Mouse (Mus musculus): ENCODE results near the gene Tmem248. TPM values are rescaled to one million over a fixed set of nuclear protein-coding genes. Genes with fewer than 3 reads are reported as not detected.

The Tmem248 gene
- polyA plus RNA-seq, 1 experiment from 2014 or later: 37.5 TPM

DNA sequence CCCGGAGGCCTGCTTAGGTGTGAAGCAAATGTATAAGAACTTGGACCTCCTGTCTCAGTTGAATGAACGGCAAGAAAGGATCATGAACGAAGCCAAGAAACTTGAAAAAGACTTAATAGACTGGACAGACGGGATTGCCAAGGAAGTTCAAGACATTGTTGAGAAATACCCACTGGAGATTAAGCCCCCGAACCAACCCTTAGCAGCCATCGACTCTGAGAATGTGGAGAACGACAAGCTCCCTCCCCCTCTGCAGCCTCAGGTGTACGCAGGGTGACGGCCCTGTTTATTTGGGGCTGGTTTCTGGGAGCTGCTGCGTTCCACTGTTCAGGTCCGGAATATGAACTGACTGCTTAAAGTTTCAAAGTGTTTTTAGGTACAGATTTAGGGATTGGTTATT lies 3.9 kb upstream of the Tmem248 start:
- DNase-seq (ENCODE audit: low spot score): no peak
- Histone ChIP-seq H3K4me1 (no peaks in the 10 kb centered on the region), H3K27ac (replicated peaks) (no peak overlapping the region), H3K9me3 (replicated peaks) (peaks cover 5% of the 10 kb centered on the region; the same call in 1 of the 2 replicates), H3K36me3 (peaks cover 64% of the 10 kb centered on the region), H3K27me3 (ENCODE audit: low read depth, poor library complexity, severe bottlenecking) (no peaks in the 10 kb centered on the region), H3K4me3 (no peak overlapping the region)
- WGBS: 91% methylated on average over 11 of the region's 11 CpGs

DNA sequence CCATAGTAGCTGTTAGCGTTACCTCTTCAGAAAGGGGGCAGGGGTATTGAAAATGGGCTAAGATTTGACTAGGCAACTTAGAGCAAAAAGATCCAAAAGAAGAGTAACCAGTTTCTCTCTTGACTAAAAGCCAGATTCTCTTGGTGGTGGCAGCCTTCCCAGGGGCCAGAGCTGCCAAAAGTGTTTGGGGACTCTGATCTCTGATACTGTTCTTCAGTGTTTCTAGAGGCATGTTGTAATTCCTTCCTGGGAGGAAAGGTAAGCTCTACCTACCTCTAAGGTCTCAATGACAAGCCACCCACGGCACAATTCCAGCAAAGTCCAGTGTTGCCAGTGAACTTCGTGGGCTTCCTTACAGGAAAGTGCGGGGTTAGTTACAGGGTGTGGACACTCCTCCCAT lies 525 bp downstream of the Tmem248 start:
- H3K4me3 ChIP-seq: no peak overlapping the region
- peaks cover 10% of the 10 kb centered on the region for H3K4me1 ChIP-seq
- no peak overlapping the region for H3K27ac ChIP-seq (replicated peaks)
- peaks cover 20% of the 10 kb centered on the region for H3K36me3 ChIP-seq
- WGBS: 88% methylated on average over 4 of the region's 4 CpGs
- peaks cover 9% of the 10 kb centered on the region for H3K9me3 ChIP-seq (replicated peaks)
- no peak for DNase-seq (ENCODE audit: low spot score)
- H3K27me3 ChIP-seq (ENCODE audit: low read depth, poor library complexity, severe bottlenecking): no peaks in the 10 kb centered on the region

DNA sequence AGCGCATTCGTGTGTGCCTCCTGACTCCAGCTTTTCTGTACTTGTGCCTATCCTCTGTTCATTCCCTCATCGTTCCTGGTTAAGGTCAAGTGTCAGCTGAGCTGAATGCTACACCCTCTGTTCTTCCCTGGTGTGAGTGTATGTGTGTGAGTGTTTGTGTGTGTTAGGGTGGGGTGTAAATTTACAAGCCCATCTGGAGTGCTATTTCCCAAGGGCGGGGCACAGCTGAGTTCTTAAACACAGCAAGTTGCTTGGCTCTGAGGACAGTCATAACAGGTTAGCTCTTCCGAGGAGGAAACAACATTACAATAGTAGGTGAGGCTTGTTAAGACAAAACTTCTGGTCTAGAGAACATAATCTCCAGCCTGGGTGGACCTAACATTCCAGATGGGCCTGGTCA lies 1.5 kb downstream of the Tmem248 start:
- Histone ChIP-seq H3K36me3 (peaks cover 10% of the 10 kb centered on the region), H3K4me1 (peaks cover 17% of the 10 kb centered on the region), H3K27ac (replicated peaks) (no peak overlapping the region), H3K27me3 (ENCODE audit: low read depth, poor library complexity, severe bottlenecking) (no peaks in the 10 kb centered on the region), H3K9me3 (replicated peaks) (peaks cover 9% of the 10 kb centered on the region), H3K4me3 (no peak overlapping the region)
- DNase-seq (ENCODE audit: low spot score): no peak
- WGBS: 90% methylated on average over 5 of the region's 5 CpGs

DNA sequence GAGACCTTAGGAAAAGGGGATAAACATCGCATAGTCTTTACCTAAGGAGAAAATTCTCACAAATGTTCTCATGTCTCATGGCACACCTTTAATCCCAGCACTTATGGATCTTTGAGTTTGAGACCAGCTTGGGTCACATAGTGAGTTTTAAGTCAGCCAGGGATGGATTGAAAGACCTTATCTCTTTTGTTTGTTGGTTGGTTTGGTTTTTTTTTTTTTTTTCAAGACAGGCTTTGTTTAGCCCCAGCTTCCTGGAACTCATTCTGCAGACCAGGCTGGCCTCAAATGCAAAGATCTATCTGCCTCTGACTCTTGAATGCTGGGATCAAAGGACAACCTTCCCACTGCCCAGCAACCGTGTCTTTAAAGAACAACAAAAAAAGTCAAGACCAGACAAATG lies 4.4 kb downstream of the Tmem248 start:
- Histone ChIP-seq H3K4me1 (peaks cover 25% of the 10 kb centered on the region), H3K36me3 (peaks cover 15% of the 10 kb centered on the region; the same call in 1 of the 2 replicates), H3K9me3 (replicated peaks) (peaks cover 9% of the 10 kb centered on the region), H3K27ac (replicated peaks) (peak overlapping the region; percentile 97; the same call in 1 of the 2 replicates), H3K27me3 (ENCODE audit: low read depth, poor library complexity, severe bottlenecking) (no peaks in the 10 kb centered on the region), H3K4me3 (peak overlapping the region; percentile 100)
- DNase-seq (ENCODE audit: low spot score): no peak
- WGBS: 45% methylated on average over 2 of the region's 2 CpGs

DNA sequence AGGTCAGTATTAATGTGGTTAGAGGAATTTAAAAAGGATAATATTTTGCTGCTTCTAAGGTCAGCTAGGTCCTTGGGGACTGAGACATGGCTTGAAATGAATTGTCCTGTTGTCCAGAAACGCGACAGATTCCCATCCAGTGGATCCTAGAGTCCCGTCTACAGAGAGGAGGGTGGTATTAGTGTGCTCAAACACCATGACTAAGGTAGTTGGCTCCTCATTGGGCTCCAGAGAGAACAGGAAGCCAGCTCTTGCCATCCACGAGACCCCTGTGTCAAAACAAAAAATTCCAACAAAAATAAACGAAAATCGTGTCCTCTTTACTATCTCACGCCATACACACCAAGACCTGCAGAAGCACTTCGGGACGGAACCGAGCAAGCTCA lies 4.9 kb downstream of the Tmem248 start:
- DNase-seq (ENCODE audit: low spot score): no peak
- Histone ChIP-seq H3K4me3 (peak overlapping the region; percentile 100), H3K27ac (replicated peaks) (peak overlapping the region; percentile 97), H3K36me3 (peaks cover 15% of the 10 kb centered on the region; the same call in 1 of the 2 replicates), H3K27me3 (ENCODE audit: low read depth, poor library complexity, severe bottlenecking) (no peaks in the 10 kb centered on the region), H3K4me1 (peaks cover 25% of the 10 kb centered on the region), H3K9me3 (replicated peaks) (peaks cover 9% of the 10 kb centered on the region)
- WGBS: 3% methylated on average over 10 of the region's 10 CpGs

DNA sequence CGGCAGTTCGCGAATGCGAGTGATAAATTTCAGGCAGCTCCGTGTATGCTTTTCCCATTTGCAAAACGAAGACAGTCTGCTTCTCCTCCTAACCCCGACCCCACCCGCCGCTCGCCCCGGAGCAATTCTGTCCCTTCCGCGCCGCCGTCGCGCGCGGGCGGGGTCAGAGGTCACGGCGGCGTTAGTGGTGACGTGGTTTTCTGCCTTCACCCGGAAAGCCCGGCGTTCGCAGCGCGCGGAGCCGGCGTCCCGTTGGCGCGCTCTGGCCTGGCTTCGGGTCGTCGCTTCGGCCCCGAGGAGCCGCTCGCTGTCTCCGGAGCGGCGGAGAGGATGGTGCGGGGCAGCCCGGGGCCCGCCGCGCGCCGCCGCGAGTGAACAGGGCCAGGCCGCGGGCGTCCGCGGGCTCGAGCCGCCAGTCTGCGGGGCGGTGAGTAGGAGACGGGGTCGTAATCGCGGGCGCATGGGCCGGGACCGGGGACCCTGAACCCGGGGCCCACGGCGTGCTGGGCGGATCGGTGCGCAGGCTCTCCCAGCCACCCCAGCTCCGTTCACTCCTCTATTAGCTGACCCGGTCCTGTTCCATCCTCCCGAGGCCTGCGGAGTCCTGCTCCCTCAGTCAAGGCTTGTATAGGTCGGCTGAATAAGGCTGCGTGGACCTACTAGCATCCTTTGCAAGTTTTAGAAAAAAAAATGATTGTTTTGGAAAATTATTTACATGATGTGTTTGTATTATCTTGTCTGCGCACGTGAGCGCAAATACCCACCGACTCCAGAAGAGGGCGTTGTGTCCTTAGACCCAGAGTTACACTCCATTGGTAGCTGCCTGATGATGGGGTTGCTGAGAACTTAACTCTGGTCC lies 5.5 kb downstream of the Tmem248 start:
- Histone ChIP-seq H3K4me1 (peaks cover 25% of the 10 kb centered on the region), H3K27ac (replicated peaks) (peak overlapping the region; percentile 97), H3K4me3 (peak overlapping the region; percentile 100), H3K36me3 (peaks cover 15% of the 10 kb centered on the region; the same call in 1 of the 2 replicates), H3K9me3 (replicated peaks) (peaks cover 9% of the 10 kb centered on the region), H3K27me3 (ENCODE audit: low read depth, poor library complexity, severe bottlenecking) (no peaks in the 10 kb centered on the region)
- WGBS: under 1% methylated on average over 88 of the region's 88 CpGs
- DNase-seq (ENCODE audit: low spot score): peak; percentile 93

DNA sequence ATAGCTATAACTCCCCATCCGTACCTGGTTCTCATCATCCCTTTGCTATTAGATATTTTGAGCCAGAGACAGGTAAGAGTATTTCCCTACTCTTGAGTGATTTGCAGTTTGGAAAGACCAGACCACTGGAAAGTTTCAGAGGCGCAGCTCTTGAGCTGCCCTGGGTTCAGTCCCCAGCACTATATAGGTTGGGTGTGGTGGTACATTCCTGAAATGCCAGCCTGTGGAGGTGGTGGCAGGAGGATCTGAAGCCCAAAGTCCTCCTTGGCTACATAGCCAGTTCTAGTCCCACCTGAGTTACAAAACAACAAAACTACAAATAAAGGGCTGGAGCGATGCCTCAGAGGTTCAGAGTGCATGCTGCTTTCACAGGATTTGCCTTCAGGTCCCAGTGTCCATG lies 9.9 kb downstream of the Tmem248 start:
- 94% methylated on average over 3 of the region's 3 CpGs for WGBS

DNA sequence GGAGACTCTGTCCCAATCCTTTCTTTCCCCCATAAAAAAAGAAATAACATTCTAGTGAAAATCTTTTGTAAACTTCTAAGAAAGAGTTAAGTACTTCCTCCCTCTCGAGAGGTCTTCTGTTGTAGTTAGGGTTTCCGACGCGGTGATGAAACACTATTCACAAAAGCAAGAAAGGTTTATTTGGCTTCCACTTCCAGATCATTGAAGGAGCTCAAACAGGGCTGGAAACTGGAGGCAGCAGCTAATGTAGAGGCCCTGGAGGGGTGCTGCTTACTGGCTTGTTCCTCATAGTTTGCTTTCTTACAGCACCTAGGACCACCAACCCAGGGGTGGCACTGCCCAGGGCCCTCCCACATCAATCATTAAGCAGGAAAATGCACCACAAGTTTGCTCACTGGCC lies 11.2 kb downstream of the Tmem248 start:
- Histone ChIP-seq H3K4me1 (peaks cover 11% of the 10 kb centered on the region), H3K36me3 (peaks cover 59% of the 10 kb centered on the region), H3K4me3 (no peak overlapping the region), H3K9me3 (replicated peaks) (no peaks in the 10 kb centered on the region), H3K27ac (replicated peaks) (no peak overlapping the region), H3K27me3 (ENCODE audit: low read depth, poor library complexity, severe bottlenecking) (no peaks in the 10 kb centered on the region)
- no peak for DNase-seq (ENCODE audit: low spot score)
- WGBS: 96% methylated on average over 4 of the region's 4 CpGs

More for the DNA sequence above, 9.9 kb downstream of the Tmem248 start:
- no peaks in the 10 kb centered on the region for H3K27me3 ChIP-seq (ENCODE audit: low read depth, poor library complexity, severe bottlenecking)
- H3K4me1 ChIP-seq: peaks cover 16% of the 10 kb centered on the region
- no peak for DNase-seq (ENCODE audit: low spot score)
- H3K36me3 ChIP-seq: peaks cover 45% of the 10 kb centered on the region
- H3K27ac ChIP-seq (replicated peaks): no peak overlapping the region
- H3K9me3 ChIP-seq (replicated peaks): no peaks in the 10 kb centered on the region
- no peak overlapping the region for H3K4me3 ChIP-seq

DNA sequence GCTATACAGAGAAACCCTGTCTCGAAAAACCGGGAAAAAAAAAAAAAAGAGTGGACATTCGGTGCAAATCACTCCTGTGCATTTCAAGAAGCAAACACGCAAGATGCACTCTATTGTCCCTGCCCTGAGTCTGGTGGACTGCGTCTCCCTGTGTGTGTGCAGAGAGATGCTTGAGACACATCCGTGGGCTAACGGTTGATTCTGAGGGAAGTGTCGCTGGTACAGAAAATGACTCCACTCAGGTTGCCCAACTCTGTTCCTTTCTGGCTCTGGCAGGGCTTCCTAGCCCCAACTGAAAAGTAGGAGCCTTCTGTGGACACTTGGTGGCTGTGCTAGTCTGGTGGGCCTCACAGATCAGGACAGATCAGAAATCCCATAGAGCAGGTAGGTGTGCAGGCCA lies 19.4 kb downstream of the Tmem248 start:
- peaks cover 99% of the 10 kb centered on the region for H3K36me3 ChIP-seq
- 98% methylated on average over 8 of the region's 8 CpGs for WGBS
- H3K9me3 ChIP-seq (replicated peaks): no peaks in the 10 kb centered on the region
- H3K27me3 ChIP-seq (ENCODE audit: low read depth, poor library complexity, severe bottlenecking): no peaks in the 10 kb centered on the region
- H3K4me3 ChIP-seq: no peak overlapping the region
- no peak for DNase-seq (ENCODE audit: low spot score)
- no peak overlapping the region for H3K27ac ChIP-seq (replicated peaks)
- H3K4me1 ChIP-seq: no peaks in the 10 kb centered on the region

DNA sequence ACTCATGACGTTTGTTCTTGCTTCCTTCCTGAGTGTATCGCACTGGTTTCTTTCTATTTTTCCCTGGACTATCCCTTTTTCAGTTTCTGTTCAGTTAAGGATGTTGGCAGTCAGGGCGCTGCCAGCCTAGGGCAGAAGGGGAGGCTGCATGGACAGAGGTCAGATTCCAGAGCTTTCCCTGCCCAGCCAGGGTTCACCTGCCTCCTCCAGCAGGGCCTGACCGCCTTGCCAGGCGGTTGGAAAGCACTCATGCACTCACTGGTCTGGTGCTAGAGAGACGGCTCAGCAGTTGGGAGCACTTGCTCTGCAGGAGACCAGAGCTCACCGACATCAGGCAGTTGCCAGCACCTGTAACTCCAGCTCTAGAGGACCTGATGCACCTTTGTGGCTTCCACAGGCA lies 22.4 kb downstream of the Tmem248 start:
- no peak for DNase-seq (ENCODE audit: low spot score)
- Histone ChIP-seq H3K27ac (replicated peaks) (no peak overlapping the region), H3K4me1 (no peaks in the 10 kb centered on the region), H3K9me3 (replicated peaks) (no peaks in the 10 kb centered on the region), H3K36me3 (peaks cover 99% of the 10 kb centered on the region), H3K4me3 (no peak overlapping the region), H3K27me3 (ENCODE audit: low read depth, poor library complexity, severe bottlenecking) (no peaks in the 10 kb centered on the region)
- 90% methylated on average over 7 of the region's 7 CpGs for WGBS

DNA sequence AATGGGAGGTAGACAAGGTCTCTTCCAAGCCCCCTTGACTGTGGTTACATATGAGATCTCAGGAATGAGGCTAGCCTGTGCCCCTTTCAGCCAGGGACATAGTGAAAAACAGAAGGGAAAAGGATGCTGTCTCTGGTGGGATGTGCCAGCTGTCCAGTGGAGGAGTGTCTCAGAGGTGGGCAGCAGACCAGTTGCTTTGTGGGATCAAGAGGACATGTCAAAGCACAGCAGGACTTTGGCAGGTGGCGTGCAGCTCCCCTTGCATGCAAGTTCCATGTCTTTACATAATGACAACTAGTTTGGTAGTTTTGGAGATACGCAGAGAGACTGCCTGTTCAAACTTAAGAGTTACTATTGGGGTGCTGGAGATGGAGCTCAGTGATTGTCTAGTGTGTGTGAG lies 23.0 kb downstream of the Tmem248 start:
- H3K9me3 ChIP-seq (replicated peaks): no peaks in the 10 kb centered on the region
- H3K4me3 ChIP-seq: no peak overlapping the region
- no peaks in the 10 kb centered on the region for H3K4me1 ChIP-seq
- peaks cover 99% of the 10 kb centered on the region for H3K36me3 ChIP-seq
- WGBS: 92% methylated on average over 2 of the region's 2 CpGs
- H3K27ac ChIP-seq (replicated peaks): no peak overlapping the region
- H3K27me3 ChIP-seq (ENCODE audit: low read depth, poor library complexity, severe bottlenecking): no peaks in the 10 kb centered on the region
- DNase-seq (ENCODE audit: low spot score): no peak

DNA sequence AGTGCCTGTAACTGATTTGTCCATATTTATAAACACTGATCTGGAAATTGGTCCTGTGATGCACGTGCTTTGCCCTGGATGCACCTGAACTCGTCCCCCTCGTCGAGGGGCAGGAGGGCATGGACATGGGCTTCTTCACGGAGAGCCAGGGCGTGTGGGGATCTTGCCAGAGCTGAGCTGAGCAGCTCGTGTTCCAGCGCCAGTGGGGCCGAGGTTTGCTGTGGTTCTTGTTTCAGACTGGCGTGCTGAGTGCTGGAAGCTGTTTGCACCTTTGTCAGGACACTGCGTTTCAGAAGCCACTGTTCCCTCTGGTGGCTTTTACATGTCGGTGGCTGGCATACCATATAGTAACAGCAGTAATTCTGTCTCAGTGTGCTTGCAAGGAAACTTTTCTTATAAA lies 24.5 kb downstream of the Tmem248 start:
- DNase-seq (ENCODE audit: low spot score): no peak
- Histone ChIP-seq H3K27ac (replicated peaks) (no peak overlapping the region), H3K36me3 (peaks cover 99% of the 10 kb centered on the region), H3K4me3 (no peak overlapping the region), H3K4me1 (no peaks in the 10 kb centered on the region), H3K9me3 (replicated peaks) (no peaks in the 10 kb centered on the region), H3K27me3 (ENCODE audit: low read depth, poor library complexity, severe bottlenecking) (no peaks in the 10 kb centered on the region)
- 92% methylated on average over 12 of the region's 12 CpGs for WGBS

DNA sequence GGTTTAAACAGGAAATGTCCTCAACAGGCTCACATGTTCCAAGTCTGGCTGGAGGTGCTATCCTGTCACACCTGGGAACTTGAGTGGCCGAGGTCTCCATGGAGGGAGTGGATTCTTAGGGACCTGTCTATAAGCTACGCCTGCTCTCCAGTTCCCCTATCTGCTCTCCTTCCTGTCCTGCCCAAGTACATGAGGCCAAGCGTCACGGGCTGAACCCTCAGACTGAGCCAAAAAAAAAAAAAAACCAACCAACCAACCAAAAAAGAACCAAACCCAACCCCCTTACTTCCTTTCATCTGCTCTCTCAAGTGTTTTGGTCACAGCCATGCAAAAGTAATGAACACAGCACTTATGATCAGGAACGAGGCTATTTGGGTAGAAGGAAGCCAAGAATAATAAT lies 30.9 kb downstream of the Tmem248 start:
- Histone ChIP-seq H3K36me3 (peaks cover 100% of the 10 kb centered on the region), H3K9me3 (replicated peaks) (no peaks in the 10 kb centered on the region), H3K4me1 (no peaks in the 10 kb centered on the region), H3K27ac (replicated peaks) (no peak overlapping the region), H3K27me3 (ENCODE audit: low read depth, poor library complexity, severe bottlenecking) (no peaks in the 10 kb centered on the region), H3K4me3 (no peak overlapping the region)
- 84% methylated on average over 5 of the region's 5 CpGs for WGBS
- DNase-seq (ENCODE audit: low spot score): no peak
